Mouse (Mus musculus): Measurements from ENCODE around the gene Nsmce4a. TPM values are rescaled to one million over a fixed set of nuclear protein-coding genes. Genes with fewer than 3 reads are reported as not detected.
A peak's percentile ranks its signal among the peaks of the same experiment; 100 is the strongest.

Nsmce4a gene
- total and polyA plus RNA-seq, 3 experiments, result 67.6 to 208 (median 97.9) TPM

DNA sequence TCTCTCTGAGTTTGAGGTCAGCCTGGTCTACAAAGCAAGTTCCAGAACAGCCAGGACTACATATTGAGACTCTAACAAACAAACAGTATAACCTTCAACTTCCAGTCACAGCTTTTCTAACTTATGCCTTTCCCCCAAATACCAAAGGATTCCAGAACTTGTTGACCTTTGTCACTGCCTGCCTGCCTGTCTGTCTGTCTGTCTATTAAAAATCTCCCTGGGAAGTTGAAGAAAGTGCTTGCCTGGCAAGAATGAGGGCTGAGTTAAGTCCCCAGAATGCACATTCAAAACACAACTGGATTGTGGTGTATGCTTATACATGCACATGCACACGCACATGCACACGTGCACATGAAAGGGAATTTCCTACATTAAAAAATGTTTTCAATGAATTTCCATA lies 48.1 kb upstream of the Nsmce4a start:
- Histone ChIP-seq H3K4me3 (replicated peaks in 1 of 3; ENCODE audit: low read depth in 2 of 3, low read length in 2 of 3, poor library complexity in 1 of 3) (no peak overlapping the region), H3K4me1 (ENCODE audit: control insufficient read depth in 1 of 2, insufficient read depth in 2 of 2) (no peaks in the 10 kb centered on the region), H3K27ac (ENCODE audit: insufficient read depth, low read depth) (no peak overlapping the region), H3K9ac (ENCODE audit: insufficient read depth, low read depth) (no peak overlapping the region), H3K4me2 (ENCODE audit: insufficient read depth, low read depth, poor library complexity, severe bottlenecking) (no peak overlapping the region), H3K36me3 (replicated peaks in 1 of 2; ENCODE audit: control insufficient read depth in 1 of 2, insufficient read depth in 1 of 2, low read length in 1 of 2) (no peaks in the 10 kb centered on the region), H3K27me3 (replicated peaks) (peaks cover 96% of the 10 kb centered on the region), H3K79me2 (replicated peaks; ENCODE audit: control insufficient read depth, extremely low read depth, insufficient read depth, poor library complexity, severe bottlenecking) (no peaks in the 10 kb centered on the region), H3K9me3 (replicated peaks; ENCODE audit: low read length) (no peaks in the 10 kb centered on the region)
- dilution Hi-C loops (cut with MboI; ENCODE audit: extremely low pct_ligation_motif_present, extremely low pct_unique_long_range_greater_than_20kb, low sequenced_read_pairs) (no loop called here), in situ Hi-C loops (cut with MboI; ENCODE audit: low pct_ligation_motif_present, low pct_unique_long_range_greater_than_20kb, low sequenced_read_pairs) (no loop called here)
- no peak for DNase-seq (ENCODE audit: extremely low read depth)
- TF ChIP-seq BHLHE40 (IDR thresholded peaks at IDR 0.05; ENCODE audit: low read depth, low read length) (peak; percentile 87), UBTF (IDR thresholded peaks at IDR 0.05; ENCODE audit: low read depth, low read length) (no peak)

DNA sequence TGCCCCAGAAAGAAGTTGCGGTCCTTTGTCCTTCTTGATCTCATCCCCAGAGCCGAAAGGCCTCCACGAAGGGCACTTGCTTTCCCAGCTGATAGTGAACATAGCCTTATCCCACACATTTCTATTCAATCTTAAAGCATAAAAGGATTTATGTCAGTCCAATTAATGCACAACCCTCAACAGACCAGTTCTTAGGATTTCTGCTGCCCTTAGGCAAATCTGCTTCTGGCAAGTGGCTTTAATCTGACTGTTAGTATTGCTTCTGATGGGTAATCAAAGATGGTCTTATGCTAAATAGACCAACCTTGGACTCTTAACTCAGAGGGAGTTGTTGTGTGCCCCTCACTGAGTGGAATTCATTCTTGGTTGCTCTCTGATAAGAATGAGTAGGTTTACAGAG lies 44.7 kb upstream of the Nsmce4a start:
- Histone ChIP-seq H3K9ac (ENCODE audit: insufficient read depth, low read depth) (no peak overlapping the region), H3K27me3 (replicated peaks) (peaks cover 91% of the 10 kb centered on the region), H3K4me2 (ENCODE audit: insufficient read depth, low read depth, poor library complexity, severe bottlenecking) (no peak overlapping the region), H3K9me3 (replicated peaks; ENCODE audit: low read length) (no peaks in the 10 kb centered on the region), H3K4me1 (ENCODE audit: control insufficient read depth in 1 of 2, insufficient read depth in 2 of 2) (no peaks in the 10 kb centered on the region), H3K79me2 (replicated peaks; ENCODE audit: control insufficient read depth, extremely low read depth, insufficient read depth, poor library complexity, severe bottlenecking) (no peaks in the 10 kb centered on the region), H3K4me3 (replicated peaks in 1 of 3; ENCODE audit: low read depth in 2 of 3, low read length in 2 of 3, poor library complexity in 1 of 3) (no peak overlapping the region), H3K36me3 (replicated peaks in 1 of 2; ENCODE audit: control insufficient read depth in 1 of 2, insufficient read depth in 1 of 2, low read length in 1 of 2) (no peaks in the 10 kb centered on the region), H3K27ac (ENCODE audit: insufficient read depth, low read depth) (no peak overlapping the region)
- TF ChIP-seq MYC (IDR thresholded peaks at IDR 0.05; ENCODE audit: low read depth, low read length), result no peak
- TF ChIP-seq ZC3H11A (IDR thresholded peaks at IDR 0.05; ENCODE audit: low read depth, low read length), result no peak
- TF ChIP-seq GABPA (IDR thresholded peaks at IDR 0.05; ENCODE audit: insufficient replicate concordance, low read depth, low read length), result no peak
- no peak for TF ChIP-seq E2F4 (IDR thresholded peaks at IDR 0.05; ENCODE audit: insufficient replicate concordance, low read depth, low read length)
- TF ChIP-seq BHLHE40 (IDR thresholded peaks at IDR 0.05; ENCODE audit: low read depth, low read length), result no peak
- no peak for TF ChIP-seq CHD2 (IDR thresholded peaks at IDR 0.05; ENCODE audit: low read length)
- no peak for TF ChIP-seq RAD21 (IDR thresholded peaks at IDR 0.05; ENCODE audit: low read depth, low read length)
- TF ChIP-seq NELFE (IDR thresholded peaks at IDR 0.05; ENCODE audit: low read depth, low read length), result no peak
- TF ChIP-seq TCF12 (IDR thresholded peaks at IDR 0.05; ENCODE audit: low read depth, low read length), result no peak
- TF ChIP-seq CHD1 (IDR thresholded peaks at IDR 0.05; ENCODE audit: low read depth, low read length), result no peak
- no peak for TF ChIP-seq MAZ (IDR thresholded peaks at IDR 0.05; ENCODE audit: low read depth, low read length)
- TF ChIP-seq SMC3 (IDR thresholded peaks at IDR 0.05; ENCODE audit: low read depth, low read length), result no peak
- no peak for TF ChIP-seq ZNF384 (IDR thresholded peaks at IDR 0.05; ENCODE audit: low read depth, low read length)
- no peak for TF ChIP-seq POLR2AphosphoS2 (IDR thresholded peaks at IDR 0.05; ENCODE audit: low read depth, low read length)
- no peak for TF ChIP-seq PAX5 (IDR thresholded peaks at IDR 0.05; ENCODE audit: low read length)
- TF ChIP-seq MEF2A (IDR thresholded peaks at IDR 0.05; ENCODE audit: borderline replicate concordance, low read depth, low read length), result no peak
- dilution Hi-C loops (cut with MboI; ENCODE audit: extremely low pct_ligation_motif_present, extremely low pct_unique_long_range_greater_than_20kb, low sequenced_read_pairs), result no loop called here
- in situ Hi-C loops (cut with MboI; ENCODE audit: low pct_ligation_motif_present, low pct_unique_long_range_greater_than_20kb, low sequenced_read_pairs), result no loop called here
- DNase-seq (ENCODE audit: extremely low read depth), result no peak
